Mouse (Mus musculus) cerebellum, adult 9-11 months (tissue): ENCODE data around the gene Homer1.
A peak's percentile ranks its signal among the peaks of the same experiment; 100 is the strongest.

Experiments
- DNase-seq: peaks from one replicate; pipeline ENCODE4 v3.0.0; 2022

Homer1 gene

GRCm38 (mm10) chr13:93406855-93407254 is 107.4 kb downstream of the Homer1 start:
- no peak for DNase-seq

- DNase-seq = no peak
These were observed 110.9 kb downstream of the Homer1 start for GRCm38 (mm10) chr13:93410343-93410742.

GRCm38 (mm10) chr13:93415055-93415454 is 115.6 kb downstream of the Homer1 start:
- no peak for DNase-seq

GRCm38 (mm10) chr13:93418292-93418691 is 118.9 kb downstream of the Homer1 start:
- DNase-seq = no peak

DNA sequence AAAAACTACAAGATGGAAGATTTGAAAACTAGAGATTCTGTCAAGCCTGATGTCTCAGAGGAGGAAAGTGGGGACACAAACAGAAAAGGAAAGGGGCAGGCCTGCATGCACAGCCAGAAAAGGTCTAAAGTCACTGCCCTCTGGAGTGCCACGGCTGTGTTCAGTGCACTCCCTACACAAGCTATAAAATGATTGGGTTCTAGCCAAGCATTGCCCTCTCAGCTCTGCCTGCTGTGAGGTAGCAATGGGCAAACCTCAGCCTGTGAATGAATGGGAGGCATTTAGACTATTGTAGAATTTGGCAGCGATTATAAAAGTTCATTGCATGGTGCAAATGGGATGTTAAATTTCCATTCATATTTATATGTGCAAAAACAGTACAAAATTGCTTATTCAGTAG is 120.3 kb downstream of the Homer1 start:
- DNase-seq = no peak

- no peak for DNase-seq
These were observed 123.8 kb downstream of the Homer1 start for GRCm38 (mm10) chr13:93423224-93423623.

GRCm38 (mm10) chr13:93427920-93428876 is 128.8 kb downstream of the Homer1 start:
- DNase-seq = no peak

- no peak for DNase-seq
These were observed 129.8 kb downstream of the Homer1 start for GRCm38 (mm10) chr13:93429205-93429604.

DNA sequence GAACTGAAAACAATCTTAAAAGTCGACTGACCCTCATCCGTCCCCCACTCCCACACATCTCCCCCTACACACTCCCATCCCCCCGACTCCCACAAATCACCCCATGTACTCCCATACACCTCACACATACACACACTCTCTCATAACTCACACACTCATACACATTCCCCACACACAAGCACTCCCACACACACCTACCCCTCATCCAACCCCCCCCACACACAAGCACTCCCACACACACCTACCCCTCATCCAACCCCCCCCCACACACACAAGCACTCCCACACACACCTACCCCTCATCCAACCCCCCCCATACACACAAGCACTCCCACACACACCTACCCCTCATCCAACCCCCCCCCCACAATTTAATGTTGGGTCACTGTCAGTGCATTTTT is 140.7 kb downstream of the Homer1 start:
- DNase-seq = no peak

DNA sequence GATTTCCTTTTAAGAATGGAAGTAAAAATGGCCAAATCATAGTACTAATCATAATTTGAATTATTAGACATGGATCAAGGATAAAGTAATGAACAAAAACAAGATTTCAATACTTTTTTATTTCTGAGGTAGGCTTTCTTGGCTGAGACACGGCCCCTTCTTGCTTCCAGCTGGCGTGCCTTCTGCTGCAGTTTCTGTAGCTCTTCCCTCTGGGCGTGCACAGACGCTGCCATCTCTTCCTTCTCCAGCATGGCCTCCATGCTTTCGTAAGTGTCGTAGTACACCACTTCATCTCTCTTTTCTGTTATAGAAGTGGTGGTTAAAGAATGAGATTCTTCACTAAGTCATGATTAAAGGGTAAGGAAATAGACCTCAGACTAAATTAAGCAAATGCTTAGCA is 153.8 kb downstream of the Homer1 start:
- peak; percentile 80 for DNase-seq
